Mouse (Mus musculus) T-cell, adult 2 months (primary cell): ENCODE data around the gene Hsd17b7.
"Not testable (repeated sequence)": the region's sequence is repeated elsewhere in the genome, so short reads cannot be mapped to it uniquely, and the experiment has no call there.

Source experiments
- DNase-seq: peaks from one replicate; pipeline ENCODE4 v3.0.0; 2022; ENCODE audit warnings: low spot score

Gene Hsd17b7

DNA sequence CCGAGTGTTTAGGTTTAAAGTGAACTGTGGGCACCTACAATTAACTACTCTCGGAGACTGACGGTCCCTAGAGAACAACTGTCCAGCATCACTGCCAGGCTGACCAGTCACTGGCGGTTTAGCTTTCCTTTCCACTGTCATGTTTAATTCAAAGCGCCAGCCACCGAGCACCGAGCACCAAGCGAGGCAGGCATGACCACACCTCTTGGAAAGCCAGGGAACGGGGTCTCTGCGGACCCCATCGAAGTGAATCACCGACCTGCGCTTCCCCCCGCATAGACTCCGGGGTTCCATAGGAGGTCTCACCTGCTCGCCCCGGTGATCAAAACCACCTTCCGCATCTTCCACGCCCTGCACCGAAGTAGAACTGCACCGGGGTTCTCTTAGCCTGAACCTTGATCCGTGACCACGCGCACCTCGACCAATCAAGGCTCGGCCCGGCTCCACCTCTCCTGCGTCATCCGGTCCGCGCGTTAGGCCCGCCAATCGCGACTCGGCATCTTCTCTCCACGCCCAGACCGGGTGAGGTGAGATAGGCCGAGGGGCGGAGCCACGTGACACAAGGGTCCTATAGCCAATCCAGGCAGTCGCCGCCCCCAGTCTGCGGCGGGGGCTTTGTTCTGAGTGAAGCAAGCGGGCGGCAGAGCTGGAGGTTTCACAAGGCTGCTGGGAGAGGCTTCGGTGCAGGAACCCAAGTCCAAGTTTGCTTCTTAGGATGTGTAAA lies at the start of gene Hsd17b7:
Gene Hsd17b7, minus strand, starts transcription at position 450 of the 724 bp plus-strand sequence.
- DNase-seq = peak; percentile 99

DNA sequence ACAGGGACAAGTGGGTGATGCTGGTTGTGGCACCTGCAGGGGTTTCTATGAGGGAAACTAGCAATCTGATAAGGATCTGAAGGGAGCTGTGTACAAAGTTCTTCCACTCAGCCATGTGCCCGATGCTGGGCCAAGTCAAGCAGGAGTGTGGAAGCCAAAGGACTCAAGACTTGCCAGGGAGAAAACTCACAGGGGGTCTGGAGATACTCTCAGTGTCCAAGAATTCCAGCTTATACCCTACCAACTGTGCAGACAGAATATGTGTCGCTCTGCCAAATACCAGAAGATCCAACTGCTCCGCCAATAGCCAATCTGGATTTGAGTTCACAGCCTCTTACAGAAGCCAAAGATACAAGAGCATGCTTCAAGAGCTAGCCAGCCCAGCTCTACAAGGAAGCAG lies 45.7 kb upstream of the Hsd17b7 start:
- DNase-seq = no peak

DNA sequence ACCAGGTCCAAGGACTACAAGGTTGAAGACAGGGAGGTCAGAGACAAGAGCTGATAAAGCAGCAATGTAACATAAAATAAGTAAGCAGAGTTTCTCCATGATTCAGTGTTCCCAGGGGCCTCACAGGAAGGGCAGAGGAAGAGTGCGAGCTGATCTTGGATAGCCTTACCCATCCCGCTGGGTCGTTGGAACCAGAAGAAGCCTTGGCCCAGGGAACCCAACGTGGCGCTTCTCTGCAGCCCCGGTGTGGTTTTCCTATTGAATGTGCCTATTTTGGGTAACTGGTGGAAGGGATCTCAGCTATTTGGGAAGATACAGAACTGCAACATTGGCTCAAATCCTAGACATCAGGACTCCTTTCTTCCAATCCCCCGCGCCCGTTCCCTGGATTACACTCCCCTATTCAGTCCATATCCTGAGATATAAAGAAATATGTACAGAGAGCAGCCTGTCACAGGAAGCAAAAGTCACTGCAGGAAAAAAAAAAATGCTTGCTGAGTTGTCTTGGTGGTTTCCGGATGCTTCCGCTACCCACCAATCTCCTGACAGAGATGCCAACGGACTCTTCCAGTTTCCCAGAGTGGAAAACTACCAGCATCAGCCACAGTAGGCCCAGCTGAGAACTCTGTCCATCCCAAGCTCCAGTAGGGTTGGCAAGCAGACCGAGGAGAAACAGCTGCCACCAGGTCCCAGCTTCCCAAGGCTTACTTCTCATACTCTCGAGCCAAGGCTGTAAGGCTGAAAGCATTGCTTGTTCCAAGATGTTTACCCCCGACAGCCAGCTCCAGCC lies 41.9 kb upstream of the Hsd17b7 start:
- no peak for DNase-seq

DNA sequence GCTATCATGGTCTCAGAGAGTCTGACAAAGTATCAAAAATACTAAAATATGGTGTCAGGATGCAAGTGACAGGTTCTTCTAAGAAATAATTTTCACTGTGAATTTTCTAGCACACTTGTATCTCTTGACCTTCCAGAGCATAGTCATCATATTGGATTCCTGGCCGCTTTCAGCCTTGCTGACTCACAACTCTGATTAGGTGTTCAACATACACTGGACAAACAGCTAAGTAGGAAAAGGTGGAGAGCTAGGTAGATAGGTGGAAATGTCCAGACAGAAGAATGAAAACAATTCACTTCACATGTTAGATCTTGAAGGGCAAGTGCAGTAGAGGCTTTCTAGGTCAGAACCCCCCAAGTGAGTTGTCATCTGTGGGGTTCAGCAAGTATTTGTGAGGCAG lies 40.3 kb upstream of the Hsd17b7 start:
- DNase-seq = no peak

DNA sequence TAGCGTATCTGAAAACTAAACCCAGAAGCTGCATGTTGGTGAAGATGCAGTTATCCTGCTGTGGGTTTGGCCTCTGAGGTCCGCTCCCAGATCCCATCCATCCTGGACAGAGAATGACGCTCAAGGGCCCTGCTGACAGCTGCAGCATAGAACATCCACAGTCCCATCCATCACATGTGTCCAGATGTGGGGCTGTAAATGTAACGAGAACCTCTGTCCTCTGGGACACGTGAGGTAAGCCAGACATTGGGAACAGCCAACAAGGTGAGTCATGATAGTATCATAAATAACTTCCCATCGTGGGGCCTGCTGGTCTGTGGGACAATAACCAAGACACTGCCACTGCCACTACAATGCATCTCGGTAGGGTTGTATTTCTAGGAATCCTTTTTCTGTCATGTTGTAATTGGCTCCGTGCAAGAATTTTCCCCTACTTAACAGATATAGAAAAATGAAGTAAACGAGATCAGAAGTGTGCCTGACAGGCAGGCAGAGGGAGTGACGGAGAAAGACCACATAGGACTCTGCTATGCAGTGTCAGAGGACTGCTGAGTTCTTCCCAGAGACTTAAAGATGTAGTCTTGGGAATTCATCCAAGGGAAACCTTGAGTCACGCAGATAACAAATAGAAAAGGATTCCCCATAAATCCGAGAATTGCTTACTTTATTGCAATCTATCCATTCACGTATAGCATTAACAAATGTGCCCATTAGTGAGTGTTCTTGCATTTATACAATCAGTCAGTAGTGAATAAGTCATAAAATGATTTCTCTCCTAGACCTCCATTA lies 39.6 kb upstream of the Hsd17b7 start:
- no peak for DNase-seq

DNA sequence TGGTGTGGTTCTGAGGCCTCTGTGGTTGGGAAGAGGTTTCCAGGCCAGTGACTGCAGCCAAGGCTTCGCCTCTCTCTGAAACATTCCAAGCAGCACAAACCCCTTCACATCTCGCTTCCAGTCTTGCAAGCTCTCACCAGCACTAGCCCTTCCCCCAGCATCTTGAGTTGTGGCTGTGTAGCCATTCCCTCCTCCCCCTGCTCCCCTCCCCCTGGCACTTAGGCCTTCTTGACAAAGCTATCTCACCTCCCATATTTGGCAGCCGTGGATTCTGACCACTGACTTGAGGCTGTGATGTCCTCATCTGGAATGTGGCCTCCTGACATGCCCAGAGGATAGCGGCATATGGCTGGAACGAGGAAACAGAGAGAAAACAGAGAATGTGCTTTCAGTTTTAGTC lies 37.5 kb upstream of the Hsd17b7 start:
- DNase-seq = no peak

DNA sequence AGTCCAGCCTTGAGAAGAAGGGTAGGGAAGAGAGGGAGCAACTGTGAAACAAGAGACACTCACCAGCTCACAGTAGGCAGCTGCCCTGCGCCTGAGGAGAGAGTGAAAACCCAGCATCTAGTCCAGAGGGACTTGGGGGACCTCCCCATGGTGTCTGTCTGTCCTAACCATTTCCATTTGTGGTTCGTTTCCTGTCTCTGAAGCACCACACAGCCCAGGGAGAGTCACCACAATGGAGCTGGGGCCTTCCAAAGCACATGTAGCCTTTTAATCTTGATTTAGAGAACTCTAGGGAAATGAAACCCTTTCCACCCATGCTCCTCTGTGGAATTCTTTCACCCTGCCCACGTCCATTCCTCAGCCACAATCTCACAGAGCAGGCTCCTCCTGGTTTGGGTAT lies 36.3 kb upstream of the Hsd17b7 start:
- no peak for DNase-seq

DNA sequence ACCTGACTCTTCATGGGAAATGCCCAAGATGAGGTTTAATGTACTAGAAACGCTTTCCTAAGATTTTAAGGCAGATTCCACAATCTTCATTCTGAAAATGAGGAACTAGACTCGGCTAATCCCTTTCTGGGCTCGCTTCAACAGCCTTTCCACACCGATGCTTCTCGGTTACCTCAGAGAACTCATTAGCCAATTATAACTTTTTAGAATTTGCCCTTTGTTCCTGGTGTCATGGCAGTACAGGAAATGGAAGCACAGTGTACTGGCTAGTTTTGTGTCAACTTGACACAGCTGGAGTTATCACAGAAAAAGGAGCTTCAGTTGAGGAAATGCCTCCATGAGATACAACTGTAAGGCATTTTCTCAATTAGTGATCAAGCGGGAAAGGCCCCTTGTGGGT lies 24.9 kb upstream of the Hsd17b7 start:
- DNase-seq = not testable (repeated sequence)

DNA sequence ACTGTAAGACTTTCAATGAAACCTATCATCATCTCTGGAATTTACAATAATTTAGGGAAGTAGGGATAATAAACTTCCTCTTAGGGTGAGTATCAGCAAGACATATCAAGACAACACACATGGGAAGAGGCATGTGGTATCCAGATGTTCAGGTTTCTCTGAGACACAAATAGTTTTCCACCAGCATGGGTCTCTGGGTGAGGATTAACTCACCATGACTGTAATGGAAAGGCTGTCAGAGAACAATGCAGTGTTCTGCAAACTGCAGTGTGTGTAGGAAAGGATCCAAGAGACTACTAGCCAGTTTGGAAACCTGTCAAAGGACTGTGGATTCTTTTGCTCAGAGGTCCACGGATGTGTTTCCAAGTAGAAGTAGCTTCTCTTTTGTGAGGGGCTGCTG lies 17.1 kb upstream of the Hsd17b7 start:
- DNase-seq = no peak

DNA sequence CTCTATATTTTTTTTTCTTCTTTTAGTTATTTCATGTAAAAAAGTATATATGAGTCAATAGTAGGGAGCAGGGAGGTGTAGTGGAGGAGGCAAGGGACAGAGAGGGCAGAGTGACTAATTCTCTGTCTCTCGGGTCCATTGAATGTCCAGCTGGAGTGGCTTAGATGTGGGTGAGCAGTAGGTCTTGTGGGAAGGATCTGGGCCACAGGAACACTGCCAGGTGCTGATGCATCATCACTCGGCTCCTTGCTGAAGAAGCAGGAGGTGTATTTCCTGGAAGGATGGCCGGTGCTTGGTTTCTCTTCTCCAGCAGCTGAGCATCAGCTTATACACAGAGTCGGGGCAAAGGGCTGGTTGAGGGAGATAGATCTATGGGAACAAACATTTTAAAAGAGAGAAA lies 8.6 kb upstream of the Hsd17b7 start:
- no peak for DNase-seq

DNA sequence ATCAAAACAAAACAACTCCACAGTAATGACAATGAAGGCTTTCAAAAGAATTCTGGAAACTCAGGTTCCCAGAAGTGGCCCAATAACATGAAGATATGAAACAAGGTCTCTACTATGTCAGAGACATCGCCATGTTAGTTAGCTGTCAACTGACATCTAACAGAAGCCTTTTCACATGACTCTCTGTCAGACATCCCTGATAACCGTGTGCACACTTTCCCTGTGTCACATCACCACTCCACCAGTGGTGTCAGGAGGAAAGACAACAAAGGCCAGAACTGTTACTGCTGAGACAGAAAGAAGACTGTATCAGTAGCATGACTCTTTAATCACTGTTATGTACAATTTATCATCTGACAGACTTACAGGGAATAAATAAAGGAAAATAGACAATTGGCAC lies 3.0 kb upstream of the Hsd17b7 start:
- DNase-seq = no peak

DNA sequence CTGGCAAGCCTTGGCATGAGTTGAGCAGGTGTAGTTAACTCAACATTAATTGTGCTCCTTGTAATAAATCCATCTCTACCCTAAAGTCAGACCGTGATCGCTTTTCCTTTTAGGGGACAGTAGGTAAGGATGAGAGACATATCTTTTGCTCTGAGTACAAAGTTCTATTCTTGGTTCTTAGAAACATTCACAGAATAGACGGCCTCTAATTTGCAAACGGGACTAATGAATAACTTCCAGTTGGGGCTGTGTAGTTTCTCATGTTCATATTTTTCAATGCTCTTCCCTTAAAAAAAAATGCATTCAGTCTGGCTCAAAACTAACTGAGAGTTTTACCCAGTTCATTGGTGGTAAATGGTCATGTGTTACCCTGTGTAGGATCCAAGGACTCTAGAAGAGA lies 1.9 kb upstream of the Hsd17b7 start:
- no peak for DNase-seq

DNA sequence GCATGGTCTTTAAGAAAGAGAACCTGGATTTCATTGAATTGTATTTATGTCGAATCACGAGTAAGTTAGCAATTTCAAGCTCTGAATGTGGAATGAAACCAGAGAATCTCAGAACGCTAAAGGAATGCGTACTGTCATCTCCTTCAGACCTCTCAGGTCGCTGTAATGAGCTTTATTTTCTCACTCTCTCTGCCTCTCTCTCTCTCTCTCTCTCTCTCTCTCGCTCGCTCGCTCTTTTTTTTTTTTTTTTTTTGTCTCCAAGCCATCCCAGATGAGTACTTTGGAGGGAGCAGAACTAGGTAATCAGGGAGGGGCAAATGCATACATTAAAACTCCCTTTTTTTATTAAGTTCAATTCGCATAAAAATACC lies 460 bp upstream of the Hsd17b7 start:
- no peak for DNase-seq

DNA sequence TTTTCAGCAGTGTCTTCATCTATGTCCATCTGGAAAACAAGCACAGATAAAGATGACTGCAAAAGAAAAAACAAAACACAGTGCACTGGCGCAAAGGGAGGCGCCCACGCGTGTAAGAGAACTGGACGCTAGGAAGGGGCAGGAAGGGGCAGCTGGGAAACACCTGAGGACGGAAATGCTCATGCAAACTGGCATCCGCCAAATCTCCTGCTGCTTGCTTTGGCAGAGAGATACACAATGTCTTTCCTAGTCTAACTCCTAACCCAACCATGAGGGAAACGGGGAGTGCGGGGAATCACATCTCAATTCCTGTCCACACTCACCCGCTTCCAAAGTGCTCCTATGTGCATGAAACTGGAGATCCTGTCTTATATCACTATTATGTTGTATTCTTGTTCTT lies 15.9 kb downstream of the Hsd17b7 start:
- no peak for DNase-seq

DNA sequence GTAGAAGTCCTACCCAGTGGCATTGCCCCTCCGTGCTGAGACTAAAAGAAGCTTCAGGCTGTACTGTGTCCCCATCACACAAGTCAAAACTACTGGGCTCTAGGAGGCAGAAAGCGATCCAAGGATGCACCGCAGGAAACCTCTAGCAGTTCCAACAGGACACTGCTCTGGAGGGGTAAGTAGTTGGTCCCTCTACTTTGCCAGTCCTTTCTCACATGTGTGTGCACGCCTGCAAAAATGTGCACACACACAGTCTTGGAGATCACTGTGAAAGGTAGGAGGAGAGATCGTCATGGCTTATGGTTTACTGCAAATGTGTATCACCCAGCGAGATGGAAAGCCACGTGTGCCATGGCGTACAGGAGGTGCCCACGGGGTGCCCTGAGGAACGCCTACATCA lies 16.4 kb downstream of the Hsd17b7 start:
- DNase-seq = no peak

DNA sequence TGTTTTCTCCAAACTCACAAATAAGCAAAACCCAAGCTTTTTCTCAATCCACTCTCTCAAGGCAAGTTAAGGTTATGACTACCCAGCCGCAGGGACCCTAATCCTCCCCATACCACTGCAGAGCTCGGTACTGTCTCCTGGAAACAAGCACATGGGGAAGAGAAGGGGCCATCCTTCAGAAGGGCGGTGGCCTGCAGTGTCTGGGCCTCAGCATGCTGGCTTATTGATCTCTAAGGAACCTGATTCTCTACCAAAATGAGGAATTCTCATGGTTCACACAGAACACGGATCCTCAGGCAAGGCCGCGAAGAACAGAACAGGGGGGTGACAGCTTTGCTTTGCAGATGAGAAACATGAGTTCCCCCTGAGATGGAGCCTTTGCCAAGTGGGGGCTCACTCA lies 17.5 kb downstream of the Hsd17b7 start:
- no peak for DNase-seq

DNA sequence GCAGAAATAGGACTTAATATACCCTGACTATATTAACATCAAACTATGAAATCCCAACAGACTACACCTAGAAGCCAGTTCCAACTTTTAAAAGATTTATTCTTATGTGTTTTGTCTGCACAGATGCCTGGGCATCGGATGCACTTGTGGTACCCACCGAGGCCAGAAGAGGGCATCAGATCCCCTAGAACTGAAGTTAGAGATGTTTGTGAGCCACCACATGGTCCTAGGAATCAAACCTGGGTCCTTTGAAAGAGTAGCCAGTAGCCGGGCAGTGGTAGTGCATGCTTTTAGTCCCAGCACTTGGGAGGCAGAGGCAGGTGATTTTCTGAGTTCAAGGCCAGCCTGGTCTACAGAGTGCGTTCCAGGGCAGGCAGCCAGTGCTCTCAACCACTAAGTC lies 18.4 kb downstream of the Hsd17b7 start:
- DNase-seq = no peak

DNA sequence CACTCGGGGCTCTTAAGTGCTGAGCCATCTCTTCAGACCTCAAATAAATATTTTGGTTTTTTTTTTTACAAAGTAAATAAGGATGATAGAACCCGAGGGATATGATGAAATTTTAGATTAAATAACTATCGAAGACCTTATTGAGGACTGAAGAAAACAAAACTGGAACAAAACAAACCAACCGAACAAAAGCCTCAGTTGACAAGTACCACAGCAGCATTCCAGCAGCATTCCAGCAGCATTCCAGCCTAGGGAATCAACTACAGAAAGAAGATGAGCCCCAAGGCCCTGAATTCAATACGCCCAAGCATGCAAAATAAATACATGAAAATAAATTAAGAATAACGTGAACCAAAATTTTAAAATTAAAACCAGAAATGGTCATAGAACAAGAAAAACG lies 19.1 kb downstream of the Hsd17b7 start:
- no peak for DNase-seq

DNA sequence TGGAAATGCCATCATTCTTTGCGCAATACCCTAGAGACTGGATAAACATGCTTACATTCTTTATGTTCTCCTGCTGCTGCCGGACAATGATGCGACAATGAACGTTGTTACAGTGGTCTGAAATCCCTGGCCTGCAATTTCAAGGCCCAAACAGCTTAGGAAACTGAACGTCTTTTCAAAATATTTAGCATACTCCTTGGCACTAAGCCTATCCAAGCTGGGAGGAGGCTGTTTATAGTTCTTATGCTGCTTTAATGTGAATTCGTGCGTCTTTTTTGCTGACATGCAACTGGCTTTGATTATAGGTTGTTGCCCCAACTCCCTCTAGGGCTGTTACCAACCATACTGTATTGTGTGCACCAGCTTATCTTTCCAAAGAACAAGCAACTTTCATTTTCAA lies 20.2 kb downstream of the Hsd17b7 start:
- DNase-seq = no peak

DNA sequence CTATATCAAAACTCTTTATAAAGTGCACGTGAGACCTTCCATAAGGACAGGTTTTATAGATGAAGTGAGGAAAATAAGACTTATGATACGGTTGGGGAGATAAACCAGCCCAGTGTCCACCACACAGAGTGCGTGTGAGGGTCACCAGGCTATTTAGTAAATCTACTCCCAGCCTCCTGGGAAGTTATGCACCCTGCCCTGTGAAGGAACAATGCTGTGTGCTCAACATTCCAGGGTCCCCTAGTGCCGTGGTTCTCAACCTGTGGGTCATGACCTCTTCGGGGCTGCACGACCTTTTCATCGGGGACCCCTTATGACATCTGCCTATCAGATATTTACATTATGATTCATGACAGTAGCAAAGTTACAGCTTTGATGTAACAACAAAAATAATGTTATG lies 20.8 kb downstream of the Hsd17b7 start:
- no peak for DNase-seq

DNA sequence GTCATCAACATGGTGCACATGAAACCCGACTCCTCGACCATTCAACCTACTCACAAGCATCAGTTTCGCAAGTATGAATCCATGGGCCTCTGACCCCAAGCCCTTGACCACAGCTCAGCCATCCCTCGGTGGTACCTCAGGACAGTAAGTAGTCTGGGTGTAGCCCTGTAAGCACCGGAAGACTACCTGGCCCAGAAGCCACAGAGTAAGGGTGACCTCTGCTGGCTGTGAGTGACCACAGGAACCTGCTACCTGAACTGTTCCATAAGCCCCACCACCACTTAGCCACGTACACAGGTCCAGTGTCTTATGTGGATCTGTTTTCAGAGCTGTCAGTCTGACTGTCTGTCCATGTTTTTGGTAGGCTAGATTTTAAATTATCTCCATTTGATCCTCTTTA lies 21.4 kb downstream of the Hsd17b7 start:
- DNase-seq = no peak

DNA sequence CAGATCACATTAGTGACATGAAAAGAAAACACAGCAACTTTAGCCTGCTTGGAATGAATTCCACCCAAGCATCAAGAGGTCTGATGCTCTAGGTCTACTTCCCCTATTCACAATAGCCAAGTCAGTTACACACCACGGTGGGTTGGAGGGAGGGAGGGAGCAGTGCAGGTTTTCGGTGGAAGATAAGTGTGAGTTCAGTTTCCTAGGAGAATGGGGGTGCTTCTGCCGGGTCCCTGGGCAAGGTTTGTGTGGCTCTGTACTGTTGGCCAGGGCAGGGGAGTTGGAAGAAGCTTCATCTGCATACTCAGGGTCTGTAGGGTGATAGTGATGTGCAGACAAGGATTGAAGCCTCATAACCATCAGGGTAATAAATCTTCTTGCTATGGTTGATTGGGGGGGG lies 23.0 kb downstream of the Hsd17b7 start:
- DNase-seq = no peak

DNA sequence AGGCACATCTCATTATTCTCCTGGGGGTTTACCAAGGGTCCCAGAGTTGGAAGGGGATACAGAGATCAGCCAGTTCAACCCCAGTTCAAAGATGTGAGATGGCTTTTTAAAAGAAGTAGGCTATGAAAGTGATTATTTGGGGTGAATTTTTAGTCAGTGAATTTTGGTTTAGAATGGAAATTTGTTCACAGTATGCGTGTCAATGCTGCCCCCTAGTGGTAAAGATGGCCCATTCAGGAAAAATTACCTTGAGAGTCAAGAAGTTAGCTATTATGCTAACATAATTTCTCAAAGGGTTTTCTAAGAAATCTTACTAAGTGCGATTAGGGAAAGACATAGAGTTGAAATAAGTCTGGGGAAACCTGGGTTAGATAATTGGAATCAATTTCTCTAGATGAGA lies 29.7 kb downstream of the Hsd17b7 start:
- DNase-seq = peak; percentile 16
